Mouse (Mus musculus): Measurements from ENCODE around the gene Prss33.
"Not testable (repeated sequence)": the region's sequence is repeated elsewhere in the genome, so short reads cannot be mapped to it uniquely, and the experiment has no call there.

The Prss33 gene

GRCm38 (mm10) chr17:23836006-23836575, at the start of gene Prss33:
Gene Prss33 (minus strand): TSS chr17:23836056.
- DNase-seq (ENCODE audit: low read depth), result no peak

DNA sequence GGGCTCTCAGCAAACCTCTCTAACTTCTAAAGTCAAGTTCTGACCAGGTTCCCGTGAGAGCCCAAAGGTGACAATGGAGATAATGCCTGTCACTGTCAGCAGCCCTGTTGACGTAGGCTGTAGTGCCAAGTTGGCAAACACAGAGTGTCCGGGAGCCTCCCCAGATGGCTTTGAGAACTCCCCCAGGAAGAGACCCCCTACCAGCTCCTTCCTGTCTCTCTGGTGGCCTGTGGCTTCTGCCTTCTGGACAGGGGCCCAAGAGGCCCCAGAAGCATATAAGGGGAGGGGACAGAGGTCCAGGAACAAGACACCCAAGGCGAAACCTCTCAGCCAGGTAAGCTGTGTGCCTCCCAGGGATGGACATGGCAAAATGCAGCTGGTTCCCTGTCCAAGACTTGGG, 44.7 kb upstream of the Prss33 start, which contains the start of the genes Dcpp1 and Dcpp2:
Dcpp1 (plus strand) TSS at position 301 of the 400 bp plus-strand sequence.
Dcpp2 (plus strand) TSS at position 305 of the 400 bp plus-strand sequence.
- not testable (repeated sequence) for DNase-seq (ENCODE audit: low read depth)

GRCm38 (mm10) chr17:23877166-23877565, 41.3 kb upstream of the Prss33 start:
- DNase-seq (ENCODE audit: low read depth), result no peak

DNA sequence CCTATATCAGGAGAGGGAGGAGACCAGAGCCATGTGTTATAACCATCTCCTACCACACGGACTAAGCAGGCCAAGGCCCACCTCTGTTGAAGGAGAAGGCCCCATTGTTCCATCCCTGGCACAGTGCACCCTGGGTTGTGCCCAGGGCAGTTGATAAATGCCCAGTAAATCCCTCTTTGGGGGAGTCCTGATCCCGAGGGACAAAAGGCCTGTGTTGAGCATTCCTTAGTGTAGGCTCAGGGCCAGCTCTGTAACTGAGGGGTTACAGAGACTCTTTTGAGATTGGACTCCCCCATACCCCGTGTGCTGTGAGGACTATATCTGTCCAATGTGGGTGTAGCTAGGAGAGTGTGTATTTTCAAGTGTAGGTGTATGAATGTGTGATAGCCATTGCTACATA, 40.9 kb upstream of the Prss33 start:
- DNase-seq (ENCODE audit: low read depth), result no peak

DNA sequence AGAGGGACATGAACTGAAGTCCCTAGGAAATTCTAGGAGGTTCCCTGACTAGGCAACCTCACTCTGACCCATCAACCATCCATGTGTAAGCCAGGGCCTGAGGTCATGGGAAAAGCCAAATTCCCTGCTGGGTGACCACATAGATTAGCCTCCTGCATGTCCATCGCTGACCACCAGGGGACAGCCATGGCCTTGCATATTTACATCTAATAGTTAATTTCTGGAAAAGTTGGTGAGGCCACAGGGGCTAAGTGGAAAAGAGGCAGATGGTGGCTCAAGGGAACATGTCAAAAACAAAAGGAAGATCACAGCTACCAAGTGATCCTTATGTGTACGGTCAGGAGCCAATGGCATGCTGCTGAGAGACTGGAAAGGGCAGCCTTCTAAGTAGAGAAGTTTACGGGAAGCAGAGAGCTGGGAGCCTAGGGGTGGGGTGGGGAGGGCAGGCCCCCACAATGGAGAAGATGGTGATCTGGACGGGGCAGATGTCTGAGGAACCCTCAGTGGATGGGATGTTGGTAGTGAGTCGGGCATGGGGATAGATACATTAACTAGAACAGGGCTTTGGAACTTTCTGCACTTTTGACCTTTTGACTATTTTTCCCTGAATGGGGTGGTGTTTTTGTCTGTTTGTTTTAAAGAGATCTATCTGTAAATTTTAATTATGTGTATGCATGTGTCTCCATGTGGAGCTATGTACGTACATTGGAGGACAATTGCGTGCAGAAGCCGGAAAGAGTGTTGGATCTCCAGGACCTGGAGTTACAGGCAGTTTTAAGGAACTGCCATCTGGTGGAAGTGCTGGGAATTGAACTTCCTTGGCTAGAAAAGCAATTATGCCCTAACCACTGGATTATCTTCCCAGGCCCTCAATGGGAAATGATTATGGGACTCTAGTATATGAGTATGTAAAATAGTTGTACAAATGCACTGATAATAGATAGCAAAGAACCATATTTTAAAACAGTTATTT, 38.3 kb upstream of the Prss33 start:
- DNase-seq (ENCODE audit: low read depth), result peak; percentile 14

DNA sequence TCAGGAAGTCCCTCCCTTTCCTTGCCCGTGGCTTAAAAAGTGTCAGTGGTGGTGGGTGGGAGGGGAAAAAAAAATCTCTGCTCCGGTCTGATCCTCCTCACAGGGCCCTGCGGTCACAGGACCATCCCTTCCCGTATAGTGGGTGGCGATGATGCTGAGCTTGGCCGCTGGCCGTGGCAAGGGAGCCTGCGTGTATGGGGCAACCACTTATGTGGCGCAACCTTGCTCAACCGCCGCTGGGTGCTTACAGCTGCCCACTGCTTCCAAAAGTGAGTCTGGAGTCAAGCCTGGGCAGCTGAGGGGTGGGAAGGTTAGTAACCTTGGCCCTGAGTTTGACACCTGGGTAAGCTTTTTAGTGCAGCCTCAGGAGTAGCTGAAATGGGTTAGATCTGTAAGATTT, 32.7 kb upstream of the Prss33 start:
- DNase-seq (ENCODE audit: low read depth), result no peak

DNA sequence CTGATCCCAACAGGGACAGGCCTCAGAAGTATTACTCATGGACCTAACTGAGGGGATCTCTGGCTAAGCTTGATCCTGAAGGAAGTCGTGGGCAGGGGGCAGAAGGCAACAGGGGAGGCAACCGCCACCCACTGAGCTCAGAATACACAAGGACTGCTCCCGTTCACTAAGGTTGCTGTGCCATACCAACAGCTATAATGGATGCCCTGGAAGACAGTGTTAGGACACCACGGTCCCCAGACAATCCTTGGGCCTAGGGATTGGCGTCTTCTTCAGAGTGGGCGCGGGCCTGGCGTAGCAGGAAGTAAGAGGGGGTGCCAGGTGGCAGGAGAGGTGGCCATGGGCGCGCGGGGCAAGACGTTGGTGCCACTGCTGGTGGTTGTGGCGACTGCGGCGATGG, 31.9 kb upstream of the Prss33 start, which contains the start of gene Prss21:
Prss21 (plus strand) TSS at position 301 of the 400 bp plus-strand sequence.
- no peak for DNase-seq (ENCODE audit: low read depth)

DNA sequence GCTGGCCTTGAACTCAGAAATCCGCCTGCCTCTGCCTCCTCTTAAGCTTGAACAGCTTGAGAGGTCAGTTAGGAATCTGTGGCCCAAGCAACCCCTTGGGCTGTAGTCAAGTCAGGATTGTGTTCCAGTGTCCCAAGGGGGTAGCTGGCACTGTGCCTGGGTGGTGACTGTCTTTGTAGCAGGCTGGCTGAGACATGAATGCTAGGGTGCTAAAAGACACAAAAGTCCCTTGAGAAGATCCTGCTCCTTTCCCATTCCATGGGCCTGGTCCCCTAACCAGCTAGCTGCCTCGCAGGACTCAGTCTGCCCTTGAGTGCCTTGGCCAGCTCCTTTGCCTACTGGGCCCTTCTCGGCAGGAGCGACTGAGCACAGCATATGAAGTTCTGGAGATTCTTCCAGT, 27.1 kb upstream of the Prss33 start:
- no peak for DNase-seq (ENCODE audit: low read depth)

GRCm38 (mm10) chr17:23857913-23858312, 22.1 kb upstream of the Prss33 start:
- DNase-seq (ENCODE audit: low read depth), result no peak

DNA sequence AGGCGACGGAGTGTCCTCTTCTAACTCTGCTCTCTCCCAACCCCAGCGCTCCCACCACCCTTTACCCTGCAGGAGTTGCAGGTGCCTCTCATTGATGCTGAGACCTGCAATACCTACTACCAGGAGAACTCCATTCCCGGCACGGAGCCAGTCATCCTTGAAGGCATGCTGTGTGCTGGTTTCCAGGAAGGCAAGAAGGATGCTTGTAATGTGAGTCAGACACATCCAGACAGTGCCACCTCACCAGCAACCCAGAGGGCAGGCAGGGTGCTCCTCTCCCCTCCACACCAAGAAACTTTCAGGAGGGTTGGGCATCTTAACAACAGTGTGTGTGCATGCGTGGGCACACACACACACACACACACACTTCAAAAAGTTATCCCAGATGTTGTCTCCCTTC, 21.3 kb upstream of the Prss33 start:
- DNase-seq (ENCODE audit: low read depth), result no peak

- no peak for DNase-seq (ENCODE audit: low read depth)
Measured at GRCm38 (mm10) chr17:23854229-23854765, 18.4 kb upstream of the Prss33 start.

GRCm38 (mm10) chr17:23853292-23853691, 17.4 kb upstream of the Prss33 start:
- DNase-seq (ENCODE audit: low read depth), result peak; percentile 35

- peak; percentile 42 for DNase-seq (ENCODE audit: low read depth)
Measured at GRCm38 (mm10) chr17:23850853-23851749, 15.2 kb upstream of the Prss33 start.

DNA sequence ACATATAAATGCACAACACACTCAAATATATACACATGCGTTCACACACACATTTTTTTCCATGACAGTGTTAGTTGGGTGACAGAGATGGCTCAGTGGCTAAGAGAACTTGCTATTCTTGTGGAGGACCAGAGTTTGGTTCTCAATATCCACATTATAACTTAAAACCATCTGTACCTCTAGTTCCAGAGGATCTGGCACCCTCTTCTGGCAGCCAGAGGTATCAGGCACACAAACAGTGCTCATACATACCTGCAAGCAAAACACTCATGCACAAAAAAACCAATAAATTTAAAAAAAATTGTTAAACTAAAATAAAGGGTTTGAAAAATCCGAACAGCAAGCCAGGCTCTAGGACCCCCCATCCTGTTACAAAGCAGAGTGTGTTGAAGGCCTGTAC, 14.2 kb upstream of the Prss33 start:
- no peak for DNase-seq (ENCODE audit: low read depth)

GRCm38 (mm10) chr17:23843812-23844273, 8.0 kb upstream of the Prss33 start, which contains the start of the genes Prss32 and Prss41:
Gene Prss32 (plus strand): TSS chr17:23843855.
Gene Prss41 (minus strand): TSS chr17:23844172.
- DNase-seq (ENCODE audit: low read depth), result peak; percentile 60

GRCm38 (mm10) chr17:23843141-23843811, 7.4 kb upstream of the Prss33 start:
- DNase-seq (ENCODE audit: low read depth), result no peak

DNA sequence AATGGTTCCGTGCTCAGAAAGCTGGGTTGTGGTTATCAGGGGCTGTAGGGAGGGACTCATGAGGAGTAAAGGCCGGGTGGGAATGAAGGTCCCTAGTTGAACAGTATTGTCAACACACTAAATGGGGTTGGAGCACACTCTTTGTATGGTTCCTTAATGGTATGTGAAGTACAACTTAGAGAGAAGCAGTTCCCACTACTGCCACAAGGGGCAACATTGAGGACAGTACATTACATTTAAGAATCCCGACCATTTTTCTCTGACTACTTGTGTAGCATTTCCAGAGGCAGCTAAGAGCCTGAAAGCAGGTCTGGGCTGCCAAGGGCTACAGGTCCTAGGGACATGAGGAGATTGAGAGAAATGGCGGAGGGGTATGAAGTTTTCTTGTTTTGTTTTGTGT, 5.3 kb upstream of the Prss33 start:
- DNase-seq (ENCODE audit: low read depth), result peak; percentile 60

DNA sequence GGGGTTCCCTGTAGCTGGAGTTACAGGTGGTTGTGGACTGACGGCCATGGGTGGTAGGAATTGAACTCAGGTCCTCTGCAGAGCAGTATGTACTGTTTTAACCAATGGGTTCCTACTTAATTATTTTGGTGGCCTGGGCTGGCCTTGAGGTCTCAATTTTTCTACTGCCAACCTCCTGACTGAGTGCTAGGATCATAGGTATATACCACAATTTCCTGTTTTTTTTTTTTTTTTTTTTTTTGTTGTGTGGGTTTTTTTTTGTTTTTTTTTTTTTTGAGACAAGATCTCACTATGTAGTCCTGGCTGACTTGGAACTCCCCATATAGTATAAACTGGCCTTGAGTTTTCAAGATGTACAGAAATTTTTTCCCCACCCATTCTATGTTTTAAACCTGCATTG, 4.7 kb downstream of the Prss33 start:
- no peak for DNase-seq (ENCODE audit: low read depth)

DNA sequence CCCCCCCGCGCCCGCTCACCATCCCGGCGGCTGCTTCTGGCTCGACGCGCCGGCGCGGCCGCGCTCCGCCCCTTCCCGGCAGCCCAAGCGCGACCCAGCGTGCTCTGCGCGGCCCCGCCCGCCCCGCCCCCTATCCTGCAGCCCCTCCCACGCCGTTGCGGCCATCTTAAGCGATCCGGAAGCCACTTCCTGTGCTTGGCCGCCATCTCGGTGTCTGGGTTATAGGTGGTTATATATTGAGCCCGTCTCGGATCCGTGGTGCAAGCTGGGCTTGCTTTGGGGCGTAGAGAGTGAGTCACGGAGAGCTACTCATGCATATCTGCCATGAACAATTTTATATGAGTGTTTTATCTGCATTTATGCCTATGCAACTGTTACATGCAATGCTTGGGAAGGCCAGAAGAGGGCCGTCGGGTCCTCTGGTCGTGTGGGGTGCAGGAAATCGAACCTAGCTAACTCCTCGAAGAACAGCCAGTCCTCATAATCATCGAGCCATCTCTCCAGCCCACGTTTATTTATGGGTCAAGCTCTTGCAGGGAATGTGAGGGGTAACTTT, 6.7 kb downstream of the Prss33 start, which contains the start of gene Elob:
Elob (minus strand) TSS at position 73 of the 556 bp plus-strand sequence.
- peak; percentile 63 for DNase-seq (ENCODE audit: low read depth)

- peak; percentile 39 for DNase-seq (ENCODE audit: low read depth)
Measured at GRCm38 (mm10) chr17:23828271-23829001, 7.4 kb downstream of the Prss33 start.
